Comparison of ENCODE assay signal across 8 mouse cellular contexts in the genomic region with DNA sequence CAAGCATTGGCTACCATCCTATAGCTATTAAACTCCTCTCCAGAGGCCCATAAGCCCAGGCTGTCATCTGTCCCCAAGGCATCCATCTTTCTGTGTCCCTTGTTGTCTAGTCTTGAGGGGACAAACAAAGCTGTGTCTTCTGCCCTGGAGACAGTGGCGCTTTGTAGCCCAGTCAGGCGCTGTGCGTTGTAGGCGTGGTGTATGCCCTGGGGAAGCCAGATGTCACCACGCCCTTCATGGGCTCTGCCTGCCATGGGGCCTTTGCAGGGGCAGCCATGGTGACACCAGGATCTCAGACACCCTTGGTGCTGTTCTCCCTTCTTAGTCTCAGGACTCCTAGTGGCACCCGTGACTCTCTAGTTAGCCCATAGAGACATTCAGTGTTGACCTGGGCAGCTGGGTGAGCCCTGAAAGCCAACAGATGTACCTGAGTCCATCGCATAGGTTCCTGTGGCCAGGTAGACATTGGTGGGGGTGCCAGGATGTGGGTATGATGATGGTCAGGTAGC. TPM values are rescaled to one million over a fixed set of nuclear protein-coding genes. Genes with fewer than 3 reads are reported as not detected.
DNase-seq lines count a peak whose midpoint lies in the region; ATAC-seq and TF ChIP-seq lines count a peak whose summit lies in the region.

No protein-coding gene starts in this region.

- H3K36me3 ChIP-seq in heart, embryonic 13.5 days: peaks cover 33% of the 10 kb centered on the region
- peaks cover 27% of the 10 kb centered on the region for H3K36me3 ChIP-seq in ES-E14 (ENCODE audit: control insufficient read depth, insufficient read depth, low read length, poor library complexity, severe bottlenecking)
- H3K36me3 ChIP-seq in forebrain, embryonic 13.5 days (ENCODE audit: poor library complexity, severe bottlenecking): peaks cover 31% of the 10 kb centered on the region
- peaks cover 23% of the 10 kb centered on the region for H3K36me3 ChIP-seq in liver, embryonic 16.5 days (ENCODE audit: control insufficient read depth, insufficient read depth)

- in situ Hi-C loops in ES-E14 (cut with MboI; ENCODE audit: low sequenced_read_pairs in 2 of 2, unreplicated experiment in 2 of 2): no loop called here

- H3K4me1 ChIP-seq in heart, embryonic 13.5 days: peaks cover 30% of the 10 kb centered on the region
- H3K4me1 ChIP-seq in ES-E14 (ENCODE audit: control insufficient read depth in 2 of 2, insufficient read depth in 2 of 2, low read length in 2 of 2, poor library complexity in 1 of 2): peaks cover 0 to 21% of the 10 kb centered on the region in 2 experiments; a peak in 1 of 4 replicates
- peaks cover 25% of the 10 kb centered on the region for H3K4me1 ChIP-seq in forebrain, embryonic 13.5 days
- peaks cover 48% of the 10 kb centered on the region for H3K4me1 ChIP-seq in liver, embryonic 16.5 days (ENCODE audit: control insufficient read depth, low read depth, low read length)

- 84% methylated on average over 7 of the region's 7 CpGs for WGBS in heart, embryonic 13.5 days
- WGBS in forebrain, embryonic 13.5 days: 92% methylated on average over 7 of the region's 7 CpGs
- WGBS in liver, embryonic 16.5 days (ENCODE audit: insufficient replicate concordance): 48% methylated on average over 7 of the region's 7 CpGs

- no peaks in the 10 kb centered on the region for H3K9me3 ChIP-seq in heart, embryonic 13.5 days
- no peaks in the 10 kb centered on the region for H3K9me3 ChIP-seq in ES-E14 (ENCODE audit: control insufficient read depth, insufficient read depth, low read depth, low read length)
- H3K9me3 ChIP-seq in forebrain, embryonic 13.5 days (replicated peaks): no peaks in the 10 kb centered on the region
- no peaks in the 10 kb centered on the region for H3K9me3 ChIP-seq in liver, embryonic 16.5 days (replicated peaks; ENCODE audit: control insufficient read depth, low read length)

- no peak for DNase-seq in heart, postnatal 36 days
- DNase-seq in ES-E14 (ENCODE audit: low read depth, low spot score): no peak
- DNase-seq in ovary, postnatal 36 days (ENCODE audit: low spot score): no peak
- no peak for DNase-seq in adrenal gland, adult 8-10 months
- DNase-seq in yolk sac, embryonic 10.5 days (ENCODE audit: low spot score): no peak

- intact Hi-C loops in heart, postnatal 36 days (cut with DNase I): no loop called here

- H3K27ac ChIP-seq in heart, embryonic 13.5 days (replicated peaks): peak overlapping the region; percentile 87
- H3K27ac ChIP-seq in ES-E14 (ENCODE audit: insufficient read depth, low read depth, low read length, poor library complexity, severe bottlenecking): no peak overlapping the region
- H3K27ac ChIP-seq in forebrain, embryonic 13.5 days: no peak overlapping the region
- peak overlapping the region; percentile 90 for H3K27ac ChIP-seq in liver, embryonic 16.5 days (ENCODE audit: low read length)

- H3K9ac ChIP-seq in heart, embryonic 13.5 days: peak overlapping the region; percentile 89
- peak overlapping the region; percentile 87 for H3K9ac ChIP-seq in ES-E14 (ENCODE audit: insufficient read depth, low read depth, low read length, poor library complexity, severe bottlenecking)
- H3K9ac ChIP-seq in forebrain, embryonic 13.5 days: peak overlapping the region; percentile 66
- peak overlapping the region; percentile 76 for H3K9ac ChIP-seq in liver, embryonic 16.5 days (ENCODE audit: low read depth, low read length)

- no peak for ATAC-seq in heart, embryonic 13.5 days (ENCODE audit: extremely low read depth, insufficient number of reproducible peaks, low FRiP score, low TSS enrichment)
- no peak for ATAC-seq in forebrain, embryonic 13.5 days
- peak; percentile 76 for ATAC-seq in liver, embryonic 16.5 days (ENCODE audit: low read depth)

- H3K4me3 ChIP-seq in heart, embryonic 13.5 days: peak overlapping the region; percentile 87
- peak overlapping the region; percentile 77 to 86; a peak in 2 of 4 replicates for H3K4me3 ChIP-seq in ES-E14 (ENCODE audit: insufficient read depth in 1 of 2, low read depth in 1 of 2, low read length in 2 of 2, poor library complexity in 1 of 2, severe bottlenecking in 1 of 2)
- H3K4me3 ChIP-seq in forebrain, embryonic 13.5 days: peak overlapping the region; percentile 60
- H3K4me3 ChIP-seq in liver, embryonic 16.5 days (ENCODE audit: low read depth, low read length): peak overlapping the region; percentile 70

- no peaks in the 10 kb centered on the region for H3K27me3 ChIP-seq in heart, embryonic 13.5 days (replicated peaks)
- H3K27me3 ChIP-seq in forebrain, embryonic 13.5 days: no peaks in the 10 kb centered on the region
- H3K27me3 ChIP-seq in liver, embryonic 16.5 days (ENCODE audit: control insufficient read depth, insufficient read depth, low read depth, low read length): no peaks in the 10 kb centered on the region

- H3K4me2 ChIP-seq in heart, embryonic 13.5 days: peak overlapping the region; percentile 94
- peak overlapping the region; percentile 89 for H3K4me2 ChIP-seq in forebrain, embryonic 13.5 days
- peak overlapping the region; percentile 97 for H3K4me2 ChIP-seq in liver, embryonic 16.5 days (ENCODE audit: low read depth, low read length)

TF ChIP-seq in ES-E14, 5 proteins besides CTCF, POLR2A, EP300 and RAD21:
- TF ChIP-seq MAFK (IDR thresholded peaks at IDR 0.05; ENCODE audit: insufficient read depth, low read depth, low read length) (no peak), ZC3H11A (IDR thresholded peaks at IDR 0.05; ENCODE audit: borderline replicate concordance, low read depth, low read length) (no peak), ZNF384 (IDR thresholded peaks at IDR 0.05; ENCODE audit: low read depth, low read length) (no peak), HCFC1 (IDR thresholded peaks at IDR 0.05; ENCODE audit: borderline replicate concordance, insufficient read depth, low read length) (no peak), CHD2 (IDR thresholded peaks at IDR 0.05; ENCODE audit: low read depth, low read length) (no peak)

RNA-seq across cellular contexts. Expression of gene Adat3, which starts 1.4 kb away (rescaled TPM):
- 4.4 and 5.6 TPM in 2 replicates for polyA plus RNA-seq in heart, embryonic 13.5 days (2015; fragmentation: Nextera tagmentation; extraction: Ambion mirVana)
- total RNA-seq in heart, postnatal 36 days (2021): 1 to 10 TPM in 1 of 2 experiments, under 1 TPM in 1; 0.49 to 1.4 TPM
- 12.2 and 12.7 TPM in 2 replicates for total RNA-seq in ES-E14 (2012; rRNA removed)
- 4.8 and 6.7 TPM in 2 replicates for polyA plus RNA-seq in forebrain, embryonic 13.5 days (2015; fragmentation: Nextera tagmentation; extraction: Ambion mirVana)
- polyA plus RNA-seq in liver, embryonic 16.5 days (2015; fragmentation: Nextera tagmentation; extraction: Ambion mirVana): 3.2 and 3.7 TPM in 2 replicates
- total RNA-seq in adrenal gland, adult 8-10 months (2022): 1 to 10 TPM; 1.8 to 4.7 (median 2.9) TPM

RNA-seq across cellular contexts. Expression of gene Scamp4, which starts 1.4 kb away (rescaled TPM):
- 65.9 and 70.4 TPM in 2 replicates for polyA plus RNA-seq in heart, embryonic 13.5 days (2015; fragmentation: Nextera tagmentation; extraction: Ambion mirVana)
- total RNA-seq in heart, postnatal 36 days (2021): 10 to 100 TPM; 19.7 to 22.1 TPM
- total RNA-seq in ES-E14 (2012; rRNA removed): 54.8 and 83.8 TPM in 2 replicates
- 56.7 and 69.6 TPM in 2 replicates for polyA plus RNA-seq in forebrain, embryonic 13.5 days (2015; fragmentation: Nextera tagmentation; extraction: Ambion mirVana)
- 35.3 and 38.3 TPM in 2 replicates for polyA plus RNA-seq in liver, embryonic 16.5 days (2015; fragmentation: Nextera tagmentation; extraction: Ambion mirVana)
- total RNA-seq in adrenal gland, adult 8-10 months (2022): 10 to 100 TPM; 58.7 to 79.9 (median 70.3) TPM

RNA-seq across cellular contexts. Expression of gene Gm49322, which starts 1.8 kb away (rescaled TPM):
- polyA plus RNA-seq in heart, embryonic 13.5 days (2015; fragmentation: Nextera tagmentation; extraction: Ambion mirVana): 1.5 and 1.7 TPM in 2 replicates
- under 1 TPM; 0.41 to 0.58 TPM for total RNA-seq in heart, postnatal 36 days (2021)
- 8.4 and 9.7 TPM in 2 replicates for total RNA-seq in ES-E14 (2012; rRNA removed)
- 4.0 and 4.4 TPM in 2 replicates for polyA plus RNA-seq in forebrain, embryonic 13.5 days (2015; fragmentation: Nextera tagmentation; extraction: Ambion mirVana)
- polyA plus RNA-seq in liver, embryonic 16.5 days (2015; fragmentation: Nextera tagmentation; extraction: Ambion mirVana): 1.2 and 1.5 TPM in 2 replicates
- total RNA-seq in adrenal gland, adult 8-10 months (2022): 1 to 10 TPM; 1.0 to 4.8 (median 3.5) TPM

RNA-seq across cellular contexts. Expression of gene Abhd17a, which starts 13.9 kb away (rescaled TPM):
- polyA plus RNA-seq in heart, embryonic 13.5 days (2015; fragmentation: Nextera tagmentation; extraction: Ambion mirVana): 81.7 and 85.1 TPM in 2 replicates
- total RNA-seq in heart, postnatal 36 days (2021): 10 to 100 TPM; 48.3 to 51.2 TPM
- 67.9 and 68.7 TPM in 2 replicates for total RNA-seq in ES-E14 (2012; rRNA removed)
- 72.3 and 74.9 TPM in 2 replicates for polyA plus RNA-seq in forebrain, embryonic 13.5 days (2015; fragmentation: Nextera tagmentation; extraction: Ambion mirVana)
- 31.4 and 35.9 TPM in 2 replicates for polyA plus RNA-seq in liver, embryonic 16.5 days (2015; fragmentation: Nextera tagmentation; extraction: Ambion mirVana)
- total RNA-seq in adrenal gland, adult 8-10 months (2022): 100 to 1,000 TPM in 1 of 4 experiments, 10 to 100 TPM in 3; 97.0 to 101 (median 97.8) TPM

RNA-seq across cellular contexts. Expression of gene Csnk1g2, which starts 18.6 kb away (rescaled TPM):
- polyA plus RNA-seq in heart, embryonic 13.5 days (2015; fragmentation: Nextera tagmentation; extraction: Ambion mirVana): 87.5 and 89.0 TPM in 2 replicates
- 100 to 1,000 TPM; 111 to 119 TPM for total RNA-seq in heart, postnatal 36 days (2021)
- 138 and 167 TPM in 2 replicates for total RNA-seq in ES-E14 (2012; rRNA removed)
- polyA plus RNA-seq in forebrain, embryonic 13.5 days (2015; fragmentation: Nextera tagmentation; extraction: Ambion mirVana): 55.0 and 73.2 TPM in 2 replicates
- polyA plus RNA-seq in liver, embryonic 16.5 days (2015; fragmentation: Nextera tagmentation; extraction: Ambion mirVana): 5.0 and 9.8 TPM in 2 replicates
- 100 to 1,000 TPM; 157 to 173 (median 165) TPM for total RNA-seq in adrenal gland, adult 8-10 months (2022)

Comparison
In these comparisons a context has a peak if more than half of its experiments do, and no peak if none do; other contexts are left out.
1. H3K27ac ChIP-seq: peak in heart, embryonic 13.5 days (single experiment) and liver, embryonic 16.5 days (single experiment); none in ES-E14 (single experiment) and forebrain, embryonic 13.5 days (single experiment).
2. Peak in every context shown above with its lines, with median percentiles within 50 percentile points of each other: H3K4me2 ChIP-seq, H3K4me3 ChIP-seq and H3K9ac ChIP-seq.